Comparison of ENCODE assay signal across 27 mouse cellular contexts in genomic region chr4:58504250-58504649, GRCm38 (mm10).
"Had no signal": no experiment of that assay in that cellular context is flagged by ENCODE, and none has a peak within 500 bp of the region (broad histone marks: within the 10 kb centered on the region; RNA-seq: fewer than 3 reads in every experiment).

No protein-coding gene starts in this region.

- H3K27me3 ChIP-seq: embryonic facial prominence, embryonic 12.5 days; embryonic facial prominence, embryonic 13.5 days; embryonic facial prominence, embryonic 15.5 days; forebrain, embryonic 12.5 days; forebrain, embryonic 13.5 days; forebrain, embryonic 15.5 days had no signal

- H3K9me3 ChIP-seq: embryonic facial prominence, embryonic 10.5 days; embryonic facial prominence, embryonic 12.5 days; embryonic facial prominence, embryonic 13.5 days; embryonic facial prominence, embryonic 15.5 days; forebrain, embryonic 10.5 days; forebrain, embryonic 12.5 days; forebrain, embryonic 13.5 days; forebrain, embryonic 15.5 days had no signal

- DNase-seq: cerebellum, adult 18-20 months; cerebellum, adult 2 months; cerebellum, adult 8-10 months; cerebellum, adult 9-10 months; cerebellum, adult 9-11 months; cerebellum, postnatal 10 days; cerebellum, postnatal 14 days; cerebellum, postnatal 25 days; cerebellum, postnatal 36 days; embryo, embryonic 11 days; forebrain, postnatal 0 days; gastrocnemius, adult 2 months; gastrocnemius, postnatal 10 days; gastrocnemius, postnatal 14 days; gastrocnemius, postnatal 25 days; gastrocnemius, postnatal 36 days had no signal

- H3K4me2 ChIP-seq: embryonic facial prominence, embryonic 12.5 days; embryonic facial prominence, embryonic 13.5 days; embryonic facial prominence, embryonic 15.5 days; forebrain, embryonic 12.5 days; forebrain, embryonic 13.5 days; forebrain, embryonic 15.5 days had no signal

- ATAC-seq: forebrain, embryonic 13.5 days; forebrain, embryonic 14.5 days; forebrain, embryonic 15.5 days; forebrain, embryonic 16.5 days; forebrain, postnatal 0 days had no signal

- H3K4me3 ChIP-seq: embryonic facial prominence, embryonic 10.5 days; embryonic facial prominence, embryonic 12.5 days; embryonic facial prominence, embryonic 13.5 days; embryonic facial prominence, embryonic 15.5 days; erythroblast, embryonic 14.5 days; forebrain, embryonic 10.5 days; forebrain, embryonic 12.5 days; forebrain, embryonic 13.5 days; forebrain, embryonic 15.5 days; gastrocnemius, adult 2 months had no signal

- H3K27ac ChIP-seq: embryonic facial prominence, embryonic 10.5 days; embryonic facial prominence, embryonic 12.5 days; embryonic facial prominence, embryonic 13.5 days; embryonic facial prominence, embryonic 15.5 days; forebrain, embryonic 10.5 days; forebrain, embryonic 12.5 days; forebrain, embryonic 13.5 days; forebrain, embryonic 15.5 days; gastrocnemius, adult 2 months had no signal

- H3K36me3 ChIP-seq: forebrain, embryonic 12.5 days; forebrain, embryonic 15.5 days had no signal

- H3K9ac ChIP-seq: embryonic facial prominence, embryonic 12.5 days; embryonic facial prominence, embryonic 13.5 days; embryonic facial prominence, embryonic 15.5 days; forebrain, embryonic 12.5 days; forebrain, embryonic 13.5 days; forebrain, embryonic 15.5 days; forebrain, postnatal 0 days had no signal
